Mouse (Mus musculus) midbrain, embryonic 15.5 days (tissue): Measurements from ENCODE around the gene Bmpr2. TPM values are rescaled to one million over a fixed set of nuclear protein-coding genes. Genes with fewer than 3 reads are reported as not detected.
"Not testable (repeated sequence)": the region's sequence is repeated elsewhere in the genome, so short reads cannot be mapped to it uniquely, and the experiment has no call there.

ENCODE experiments used
- ATAC-seq: fragments of 200-750 bp; cut with Nextera tagmentation; replicated peaks from 2 replicates; pipeline ENCODE4 v1.8.0; 2017; ENCODE audit warnings: moderate TSS enrichment
- H3K27ac ChIP-seq: fragments of 300-500 bp; sonication (generic); 2 replicates; pipeline ENCODE4 v1.5.1; 2015; ENCODE audit warnings: mild to moderate bottlenecking, inconsistent platforms
- H3K27me3 ChIP-seq: fragments of 300-500 bp; sonication (generic); replicated peaks from 2 replicates; pipeline ENCODE4 v1.6.1; 2015; ENCODE audit warnings: inconsistent platforms
- H3K36me3 ChIP-seq: fragments of 300-500 bp; sonication (generic); replicated peaks from 2 replicates; pipeline ENCODE4 v1.6.1; 2015; ENCODE audit warnings: inconsistent platforms
- H3K4me1 ChIP-seq: fragments of 300-500 bp; sonication (generic); 2 replicates; pipeline ENCODE4 v1.6.1; 2015; ENCODE audit warnings: inconsistent platforms
- H3K4me2 ChIP-seq: fragments of 300-500 bp; sonication (generic); 2 replicates; pipeline ENCODE4 v1.6.1; 2015; ENCODE audit warnings: inconsistent platforms, mild to moderate bottlenecking, moderate library complexity
- H3K4me3 ChIP-seq: fragments of 300-500 bp; sonication (generic); 2 replicates; pipeline ENCODE4 v1.5.1; 2015; ENCODE audit warnings: mild to moderate bottlenecking, inconsistent platforms
- H3K9ac ChIP-seq: fragments of 300-500 bp; sonication (generic); 2 replicates; pipeline ENCODE4 v1.6.1; 2015; ENCODE audit warnings: mild to moderate bottlenecking, inconsistent platforms
- H3K9me3 ChIP-seq: fragments of 300-500 bp; sonication (generic); 2 replicates; pipeline ENCODE4 v1.6.1; 2016; ENCODE audit warnings: inconsistent platforms
- WGBS: fragments of 180-500 bp; shearing (Covaris S2); methylation state at CpG from one replicate; pipeline ENCODE4 v1.1.7; 2015; ENCODE audit warnings: mixed read lengths; 5-methylcytosine and 5-hydroxymethylcytosine counted together
- polyA plus RNA-seq: library from polyadenylated mRNA; unstranded; fragments of >200 nt; fragmentation: Nextera tagmentation; extraction: Ambion mirVana; gene quantifications from 2 replicates; pipeline ENCODE4 v1.2.1, GENCODE M21; 2015

The Bmpr2 gene
- 9.6 and 9.8 TPM in 2 replicates for polyA plus RNA-seq

DNA sequence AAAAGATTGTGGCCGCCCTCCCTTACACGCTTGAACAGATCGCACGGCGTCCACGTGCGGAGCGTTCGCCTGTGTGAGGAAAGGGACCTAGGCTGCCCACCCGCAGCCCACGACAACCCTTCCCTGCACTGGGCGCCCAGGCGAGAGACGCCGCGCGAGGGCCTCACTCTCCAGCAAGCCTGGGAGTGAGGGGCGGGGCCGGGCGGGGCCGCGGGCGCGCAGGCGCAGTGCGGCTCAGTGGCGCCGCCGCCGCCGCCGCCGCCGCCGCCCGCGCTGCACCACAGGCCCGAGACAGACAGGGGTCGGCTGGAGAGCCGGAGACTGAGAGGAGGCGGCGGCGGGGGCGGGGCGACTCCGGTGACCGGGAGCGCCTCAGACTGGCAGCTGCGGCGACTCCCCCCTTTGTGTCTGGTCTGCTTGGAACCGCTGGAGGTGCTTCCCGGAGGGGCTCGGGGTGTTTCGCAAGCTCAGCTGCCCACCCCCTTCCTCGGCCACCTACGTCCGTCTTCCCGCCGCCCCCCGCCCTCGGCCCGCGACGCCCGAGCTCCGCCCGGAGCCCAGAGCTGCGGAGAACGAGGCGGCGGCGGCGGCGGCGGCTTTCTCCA lies at the start of gene Bmpr2:
Gene Bmpr2, plus strand, starts transcription at position 237 of the 605 bp plus-strand sequence.
- under 1% methylated on average over 55 of the region's 75 CpGs for WGBS
- H3K4me2 ChIP-seq = peak within 1 kb of the TSS; percentile 76

DNA sequence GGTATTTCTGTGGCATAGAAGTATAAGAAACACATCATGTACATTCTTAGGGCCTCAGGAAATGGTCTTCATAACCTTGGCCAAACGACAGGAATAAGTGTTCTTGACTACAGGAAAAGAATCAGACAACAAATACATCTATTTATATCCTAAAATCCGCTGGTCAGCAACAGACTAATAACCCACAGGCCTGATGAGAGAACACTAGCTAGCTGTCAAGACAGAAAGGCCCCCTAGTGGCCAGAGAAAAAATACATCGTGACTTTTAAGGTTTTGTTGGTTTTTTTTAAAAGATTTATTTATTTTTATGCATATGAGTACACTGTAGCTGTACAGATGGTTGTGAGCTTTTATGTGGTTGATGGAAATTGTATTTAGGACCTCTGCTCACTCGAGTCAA lies 43.3 kb upstream of the Bmpr2 start:
- WGBS = 50% methylated on average over 4 of the region's 4 CpGs

More for the DNA sequence above, at the start of gene Bmpr2:
- H3K9me3 ChIP-seq = no peaks in the 10 kb centered on the region
- ATAC-seq = peak; percentile 94
- H3K4me3 ChIP-seq = peak within 1 kb of the TSS; percentile 90
- H3K27me3 ChIP-seq = no peaks in the 10 kb centered on the region
- H3K4me1 ChIP-seq = peaks cover 16% of the 10 kb centered on the region
- peak within 1 kb of the TSS; percentile 89 for H3K9ac ChIP-seq
- H3K36me3 ChIP-seq = no peaks in the 10 kb centered on the region
- peak within 1 kb of the TSS; percentile 99 for H3K27ac ChIP-seq

DNA sequence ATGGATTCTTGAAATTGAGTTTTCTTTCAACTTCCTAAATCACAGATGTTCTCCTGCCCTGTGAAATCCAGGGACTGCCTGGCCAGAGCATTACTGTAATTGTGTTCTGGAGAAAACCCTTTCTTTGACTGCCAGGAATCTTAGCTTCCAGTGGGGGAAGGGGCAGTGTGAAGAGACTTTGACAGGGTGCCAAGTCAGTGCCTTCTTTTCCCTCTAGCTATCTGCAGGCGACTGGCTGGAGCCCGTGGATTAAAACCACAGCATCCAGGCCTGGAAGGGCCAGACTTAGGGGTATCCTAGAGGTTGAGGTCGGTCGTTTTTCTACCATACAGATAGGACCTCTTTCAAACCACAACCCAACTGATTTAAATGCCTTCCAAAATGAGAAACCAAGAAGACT lies 37.5 kb upstream of the Bmpr2 start:
- Histone ChIP-seq H3K9me3 (no peaks in the 10 kb centered on the region), H3K36me3 (no peaks in the 10 kb centered on the region), H3K27me3 (no peaks in the 10 kb centered on the region), H3K27ac (no peak overlapping the region), H3K4me3 (no peak overlapping the region), H3K4me2 (no peak overlapping the region), H3K4me1 (no peaks in the 10 kb centered on the region), H3K9ac (no peak overlapping the region)
- no peak for ATAC-seq
- WGBS = 63% methylated on average over 4 of the region's 4 CpGs

More for the DNA sequence above, 43.3 kb upstream of the Bmpr2 start:
- Histone ChIP-seq H3K9me3 (no peaks in the 10 kb centered on the region), H3K27me3 (no peaks in the 10 kb centered on the region), H3K4me3 (no peak overlapping the region), H3K27ac (no peak overlapping the region), H3K36me3 (peaks cover under 1% of the 10 kb centered on the region; the same call in 1 of the 2 replicates), H3K4me1 (no peaks in the 10 kb centered on the region), H3K4me2 (no peak overlapping the region), H3K9ac (no peak overlapping the region)
- no peak for ATAC-seq

DNA sequence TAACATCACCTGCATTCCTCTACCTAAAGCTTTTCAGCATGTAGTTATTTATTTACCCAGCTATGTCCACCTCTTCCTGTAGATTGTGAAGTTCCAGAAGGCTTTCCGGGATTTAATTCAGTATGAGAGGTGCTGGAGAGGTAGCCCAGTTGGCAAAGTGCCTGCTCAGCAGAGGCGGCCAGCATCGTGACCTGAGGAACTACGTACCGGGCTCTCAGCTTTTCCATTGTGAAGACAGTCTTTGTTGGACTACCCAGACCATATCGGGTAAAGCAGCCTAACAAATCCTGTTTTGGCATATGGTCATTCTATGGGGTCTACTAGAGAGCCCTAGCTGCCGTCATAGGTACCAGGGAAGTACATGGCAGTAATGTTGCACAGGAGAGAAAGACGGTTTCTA lies 33.1 kb upstream of the Bmpr2 start:
- H3K4me2 ChIP-seq = no peak overlapping the region
- no peak overlapping the region for H3K4me3 ChIP-seq
- ATAC-seq = no peak
- H3K9me3 ChIP-seq = no peaks in the 10 kb centered on the region
- H3K27ac ChIP-seq = no peak overlapping the region
- no peaks in the 10 kb centered on the region for H3K4me1 ChIP-seq
- H3K27me3 ChIP-seq = no peaks in the 10 kb centered on the region
- H3K9ac ChIP-seq = no peak overlapping the region
- H3K36me3 ChIP-seq = no peaks in the 10 kb centered on the region
- 82% methylated on average over 8 of the region's 8 CpGs for WGBS

DNA sequence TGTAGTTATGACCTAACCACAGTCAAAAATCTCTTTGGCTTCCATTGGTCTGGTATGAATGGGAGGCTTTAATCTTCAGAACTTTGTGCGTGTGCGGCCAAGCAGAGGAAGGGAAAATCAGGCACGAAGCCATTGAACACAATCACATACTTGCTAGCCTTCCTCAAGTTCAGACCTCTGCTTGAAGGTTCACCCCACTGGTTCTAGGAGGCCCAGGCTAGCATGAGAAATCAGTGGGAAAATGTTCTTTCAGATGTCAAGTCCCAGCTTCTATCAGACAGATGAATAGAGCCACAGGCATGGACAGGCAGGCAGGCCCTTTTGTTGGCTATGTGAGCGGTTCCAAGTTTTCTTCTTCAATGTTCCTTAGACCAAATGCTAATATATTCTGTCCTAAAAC lies 32.5 kb upstream of the Bmpr2 start:
- WGBS = 41% methylated on average over 4 of the region's 4 CpGs
- H3K4me3 ChIP-seq = no peak overlapping the region
- H3K9me3 ChIP-seq = no peaks in the 10 kb centered on the region
- no peaks in the 10 kb centered on the region for H3K36me3 ChIP-seq
- no peak overlapping the region for H3K9ac ChIP-seq
- H3K27me3 ChIP-seq = no peaks in the 10 kb centered on the region
- no peak for ATAC-seq
- H3K4me2 ChIP-seq = no peak overlapping the region
- H3K4me1 ChIP-seq = no peaks in the 10 kb centered on the region
- H3K27ac ChIP-seq = no peak overlapping the region

DNA sequence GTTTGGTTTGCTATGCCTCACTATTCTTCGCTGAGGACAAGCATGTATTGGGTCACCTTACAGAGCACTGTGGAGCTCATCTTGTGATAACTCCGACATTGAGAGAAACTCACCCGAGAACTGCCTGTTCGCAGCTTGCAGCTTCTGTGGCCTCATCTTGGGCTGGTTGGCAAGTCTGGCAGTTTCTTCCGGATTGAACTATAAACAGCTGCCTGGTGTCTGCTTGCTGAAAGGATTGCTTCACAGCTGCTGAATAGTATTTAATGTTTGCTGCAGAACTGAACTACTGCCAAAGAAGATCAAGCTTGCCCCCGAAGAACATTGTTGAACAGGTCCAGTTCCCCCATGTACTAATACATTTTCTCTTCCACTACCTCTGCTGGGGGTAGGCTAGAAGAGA lies 29.1 kb upstream of the Bmpr2 start:
- no peaks in the 10 kb centered on the region for H3K9me3 ChIP-seq
- H3K4me3 ChIP-seq = no peak overlapping the region
- no peaks in the 10 kb centered on the region for H3K27me3 ChIP-seq
- no peak overlapping the region for H3K9ac ChIP-seq
- WGBS = 77% methylated on average over 6 of the region's 6 CpGs
- no peak overlapping the region for H3K27ac ChIP-seq
- no peak overlapping the region for H3K4me2 ChIP-seq
- no peaks in the 10 kb centered on the region for H3K36me3 ChIP-seq
- no peaks in the 10 kb centered on the region for H3K4me1 ChIP-seq
- ATAC-seq = no peak

DNA sequence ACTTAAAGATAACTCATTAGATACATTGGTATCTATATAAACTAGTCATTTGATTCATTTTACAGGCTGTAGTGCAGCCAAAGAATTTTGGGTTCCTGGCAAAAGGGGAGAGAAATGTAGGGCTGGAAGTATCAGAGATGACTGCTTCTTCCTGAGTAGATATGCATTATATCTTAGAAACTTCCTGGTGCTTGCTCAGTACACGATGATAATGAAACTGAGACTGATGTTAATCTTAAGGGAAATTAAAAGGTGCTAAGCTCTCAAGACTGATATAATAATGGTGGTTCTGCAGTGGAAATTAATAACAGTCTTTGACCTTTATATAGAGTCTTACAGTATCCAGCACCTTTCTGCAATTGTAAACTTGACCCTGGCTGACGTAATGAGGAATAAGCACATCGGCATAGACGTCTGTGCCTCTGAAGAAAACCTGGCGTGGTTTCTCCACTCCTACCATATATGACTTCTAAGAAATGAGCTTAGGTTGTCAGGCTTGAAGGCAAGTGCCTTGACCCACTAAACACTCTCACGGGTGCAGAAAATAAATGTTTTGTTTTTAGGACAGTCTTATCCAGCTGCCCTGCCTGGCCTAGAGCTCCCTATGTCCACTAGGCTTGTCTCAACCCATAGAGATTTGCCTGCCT lies 24.3 kb upstream of the Bmpr2 start:
- no peak for ATAC-seq
- Histone ChIP-seq H3K9me3 (no peaks in the 10 kb centered on the region), H3K36me3 (no peaks in the 10 kb centered on the region), H3K4me2 (no peak overlapping the region), H3K9ac (no peak overlapping the region), H3K27ac (no peak overlapping the region), H3K27me3 (no peaks in the 10 kb centered on the region), H3K4me1 (no peaks in the 10 kb centered on the region), H3K4me3 (no peak overlapping the region)
- 87% methylated on average over 6 of the region's 6 CpGs for WGBS

DNA sequence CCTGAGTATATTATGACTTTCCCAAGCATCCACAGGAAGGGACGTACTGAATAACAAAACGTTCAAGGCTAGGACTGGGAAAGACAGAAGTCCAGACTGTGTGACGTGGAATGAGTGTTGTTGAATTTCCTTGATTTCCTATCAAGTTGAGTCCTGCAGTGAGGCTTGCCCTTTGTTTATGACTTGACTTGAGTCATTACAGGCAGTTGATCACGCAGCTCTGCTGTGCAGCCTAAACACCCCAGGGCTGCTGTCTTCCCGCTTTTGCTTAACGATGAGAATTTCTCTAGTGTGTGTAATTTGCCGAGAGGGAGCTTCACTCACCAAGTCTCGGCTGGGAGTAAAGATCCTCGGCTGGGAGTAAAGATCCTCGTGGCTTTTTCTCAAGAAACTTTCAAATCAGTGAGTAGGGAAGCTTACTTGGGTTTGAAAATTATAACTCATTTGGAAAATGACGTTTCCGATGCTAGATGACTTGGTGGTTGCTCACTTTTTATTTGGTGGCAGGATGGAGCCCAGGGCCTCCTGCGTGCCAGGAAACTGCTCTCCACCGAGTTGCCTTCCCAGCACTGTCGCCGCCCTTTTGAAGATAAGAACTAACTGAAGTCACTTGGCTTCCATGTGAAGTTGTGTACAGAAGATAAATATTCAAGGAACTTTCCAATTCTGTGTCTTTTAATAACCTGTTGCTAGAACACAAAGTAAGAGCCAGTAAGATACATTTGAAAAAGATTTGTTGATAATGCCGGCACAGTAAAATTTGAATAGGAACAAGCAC lies 23.4 kb upstream of the Bmpr2 start:
- no peak overlapping the region for H3K4me2 ChIP-seq
- H3K27ac ChIP-seq = no peak overlapping the region
- ATAC-seq = no peak
- WGBS = 77% methylated on average over 17 of the region's 17 CpGs
- H3K4me1 ChIP-seq = no peaks in the 10 kb centered on the region
- H3K9ac ChIP-seq = no peak overlapping the region
- H3K36me3 ChIP-seq = no peaks in the 10 kb centered on the region
- H3K27me3 ChIP-seq = no peaks in the 10 kb centered on the region
- H3K9me3 ChIP-seq = no peaks in the 10 kb centered on the region
- H3K4me3 ChIP-seq = no peak overlapping the region

DNA sequence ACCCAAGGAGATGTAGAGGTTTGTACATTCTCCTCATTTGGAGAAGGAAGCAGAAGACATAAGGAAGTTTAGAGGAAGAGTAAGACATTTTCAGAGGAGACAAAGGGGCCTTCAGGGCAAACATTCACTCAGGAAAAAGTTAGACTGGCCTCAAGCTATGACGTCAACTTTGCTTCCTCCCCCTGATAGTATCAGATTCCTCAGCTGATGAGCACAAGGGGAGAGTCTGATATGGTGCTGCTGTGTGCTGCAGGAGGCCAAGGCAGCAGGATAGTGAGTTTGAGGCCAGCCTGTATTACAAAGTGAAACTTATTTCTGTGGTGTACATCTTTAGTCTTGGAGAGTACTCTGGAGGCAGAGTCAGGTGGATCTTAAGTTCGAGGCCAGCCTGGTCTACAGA lies 14.2 kb upstream of the Bmpr2 start:
- Histone ChIP-seq H3K9me3 (no peaks in the 10 kb centered on the region), H3K4me2 (no peak overlapping the region), H3K27ac (no peak overlapping the region), H3K4me1 (no peaks in the 10 kb centered on the region), H3K36me3 (no peaks in the 10 kb centered on the region), H3K27me3 (no peaks in the 10 kb centered on the region), H3K4me3 (no peak overlapping the region), H3K9ac (no peak overlapping the region)
- 73% methylated on average over 2 of the region's 2 CpGs for WGBS
- ATAC-seq = no peak

DNA sequence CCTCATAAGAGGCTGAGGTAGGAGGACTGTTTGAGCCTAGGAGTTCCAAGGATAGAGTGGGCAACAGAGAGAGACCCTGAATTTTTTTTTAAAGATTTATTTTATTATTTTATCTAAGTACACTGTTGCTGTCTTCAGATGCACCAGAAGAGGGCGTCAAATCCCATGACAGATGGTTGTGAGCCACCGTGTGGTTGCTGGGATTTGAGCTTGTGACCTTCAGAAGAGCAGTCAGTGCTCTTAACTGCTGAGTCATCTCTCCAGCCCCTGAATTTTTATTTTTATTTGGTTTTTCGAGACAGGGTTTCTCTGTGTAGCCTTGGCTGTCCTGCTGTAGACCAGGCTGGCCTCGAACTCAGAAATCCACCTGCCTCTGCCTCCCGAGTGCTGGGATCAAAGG lies 13.5 kb upstream of the Bmpr2 start:
- not testable (repeated sequence) for H3K4me1 ChIP-seq, H3K4me3 ChIP-seq, H3K4me2 ChIP-seq, H3K27me3 ChIP-seq, H3K27ac ChIP-seq, H3K9ac ChIP-seq, H3K9me3 ChIP-seq, ATAC-seq, H3K36me3 ChIP-seq
- WGBS = 80% methylated on average over 5 of the region's 5 CpGs

DNA sequence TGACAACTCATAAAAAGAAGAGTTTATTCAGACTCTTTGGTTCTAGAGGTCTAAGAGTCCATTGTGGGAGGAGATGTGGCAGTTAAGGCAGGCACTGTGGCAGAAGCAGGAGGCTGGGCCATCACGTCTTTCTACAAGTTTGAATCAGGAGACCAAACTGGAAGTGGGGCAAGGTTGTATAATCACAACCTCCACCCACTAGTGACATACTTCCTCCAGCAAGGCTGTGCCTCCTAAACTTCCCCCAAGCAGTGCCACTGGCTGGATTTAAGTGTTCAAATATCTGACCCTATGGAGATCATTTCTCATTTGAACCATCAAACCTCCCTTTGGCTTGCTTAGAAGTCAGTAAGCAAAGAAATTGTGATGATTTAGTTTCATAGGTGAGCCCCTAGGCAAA lies 7.9 kb upstream of the Bmpr2 start:
- H3K9ac ChIP-seq = no peak overlapping the region
- 59% methylated on average over 1 of the region's 1 CpGs for WGBS
- no peaks in the 10 kb centered on the region for H3K36me3 ChIP-seq
- ATAC-seq = no peak
- no peak overlapping the region for H3K27ac ChIP-seq
- H3K9me3 ChIP-seq = no peaks in the 10 kb centered on the region
- H3K4me1 ChIP-seq = no peaks in the 10 kb centered on the region
- H3K4me3 ChIP-seq = no peak overlapping the region
- no peak overlapping the region for H3K4me2 ChIP-seq
- H3K27me3 ChIP-seq = no peaks in the 10 kb centered on the region

DNA sequence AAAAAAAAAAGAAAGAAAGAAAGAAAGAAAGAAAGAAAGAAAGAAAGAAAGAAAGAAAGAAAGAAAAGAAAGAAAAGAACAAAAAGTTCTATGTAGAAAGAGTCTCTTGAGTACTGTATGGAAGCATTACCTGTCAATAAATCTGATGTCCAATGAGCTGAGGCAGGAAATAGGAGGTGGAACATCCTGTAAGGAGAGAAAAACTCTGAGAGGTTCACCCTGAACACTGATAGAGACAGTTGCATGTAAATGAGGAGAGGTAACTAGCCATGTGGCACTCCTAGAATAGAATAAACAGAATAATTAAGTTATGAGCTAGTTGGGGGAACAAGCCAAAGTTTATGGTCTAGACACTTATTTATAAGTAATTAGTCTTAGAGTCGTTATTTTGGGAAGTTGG lies 4.9 kb upstream of the Bmpr2 start:
- H3K4me1 ChIP-seq = no peaks in the 10 kb centered on the region
- 91% methylated on average over 1 of the region's 1 CpGs for WGBS
- no peak for ATAC-seq
- H3K4me2 ChIP-seq = no peak overlapping the region
- H3K36me3 ChIP-seq = no peaks in the 10 kb centered on the region
- no peaks in the 10 kb centered on the region for H3K9me3 ChIP-seq
- no peak overlapping the region for H3K4me3 ChIP-seq
- no peak overlapping the region for H3K9ac ChIP-seq
- no peak overlapping the region for H3K27ac ChIP-seq
- no peaks in the 10 kb centered on the region for H3K27me3 ChIP-seq
